Mouse (Mus musculus): ENCODE results near the gene Lrp2.

GRCm38 (mm10) chr2:69556686-69557085, 29.2 kb downstream of the Lrp2 start:
- TF ChIP-seq USF1 (IDR thresholded peaks at IDR 0.05; ENCODE audit: low read depth) (no peak), TCF12 (IDR thresholded peaks at IDR 0.05; ENCODE audit: insufficient read depth, poor library complexity, severe bottlenecking) (no peak), POLR2A (IDR thresholded peaks at IDR 0.05; ENCODE audit: insufficient read length, low read depth) (no peak), TCF3 (IDR thresholded peaks at IDR 0.05; ENCODE audit: insufficient read length, low read depth) (no peak), POLR2AphosphoS2 (IDR thresholded peaks at IDR 0.05; ENCODE audit: insufficient read length, low read depth) (no peak), CEBPB (IDR thresholded peaks at IDR 0.05; ENCODE audit: insufficient read depth, poor library complexity, severe bottlenecking) (no peak), MAX (IDR thresholded peaks at IDR 0.05; ENCODE audit: low read depth) (no peak), SRF (IDR thresholded peaks at IDR 0.05; ENCODE audit: control insufficient read depth, insufficient read length, low read depth) (no peak), E2F4 (IDR thresholded peaks at IDR 0.05; ENCODE audit: insufficient read depth) (no peak), MYOG (IDR thresholded peaks at IDR 0.05; ENCODE audit: control insufficient read depth in 1 of 3, insufficient read depth in 1 of 3, insufficient read length in 2 of 3, low read depth in 2 of 3) (no peak), REST (IDR thresholded peaks at IDR 0.05; ENCODE audit: insufficient read depth, insufficient read length) (no peak), MYOD1 (IDR thresholded peaks at IDR 0.05; ENCODE audit: control insufficient read depth in 1 of 3, insufficient read length in 2 of 3, low read depth in 2 of 3) (no peak)
